Mouse (Mus musculus) CH12.LX (cell line): ENCODE results near the gene Mms19. TPM values are rescaled to one million over a fixed set of nuclear protein-coding genes. Genes with fewer than 3 reads are reported as not detected.

ENCODE experiments used
- DNase-seq: peaks from one replicate; pipeline ENCODE4 v3.0.0-alpha.2; 2013; ENCODE audit errors: extremely low read depth
- H3K27ac ChIP-seq: 2 replicates; pipeline ENCODE4 v1.5.1; 2012; ENCODE audit warnings: low read depth, mild to moderate bottlenecking, control low read depth, moderate library complexity; ENCODE audit not compliant: insufficient read depth
- H3K27me3 ChIP-seq: replicated peaks from 2 replicates; pipeline ENCODE3; 2012; ENCODE audit warnings: inconsistent platforms
- H3K36me3 ChIP-seq, 2 experiments: replicated peaks in 1 of 2; 2 replicates each; pipeline versions ENCODE3 to v1.6.1; 2012; ENCODE audit warnings: inconsistent platforms in 1 of 2, low read length in 1 of 2, mild to moderate bottlenecking in 1 of 2, mixed read lengths in 1 of 2, moderate library complexity in 1 of 2; ENCODE audit not compliant: control insufficient read depth in 1 of 2, insufficient read depth in 1 of 2
- H3K4me1 ChIP-seq, 2 experiments: 2 replicates each; pipeline ENCODE4 v1.6.1; 2012; ENCODE audit warnings: inconsistent platforms in 1 of 2, moderate library complexity in 1 of 2; ENCODE audit not compliant: insufficient read depth in 2 of 2, control insufficient read depth in 1 of 2
- H3K4me2 ChIP-seq: 2 replicates; pipeline ENCODE4 v1.6.1; 2012; ENCODE audit warnings: low read depth, mild to moderate bottlenecking, control low read depth; ENCODE audit not compliant: poor library complexity, insufficient read depth, severe bottlenecking
- H3K4me3 ChIP-seq, 3 experiments: fragments of 150-350 bp in 1 of 3; sonication (generic) in 1 of 3; replicated peaks in 1 of 3; 2 replicates each; pipeline versions ENCODE3 to v1.5.1; 2011 to 2012; ENCODE audit warnings: low read depth in 2 of 3, low read length in 2 of 3, mild to moderate bottlenecking in 2 of 3, moderate library complexity in 2 of 3, control low read depth in 1 of 3, improper control_type of control experiment in 1 of 3, inconsistent platforms in 1 of 3, mixed read lengths in 1 of 3; ENCODE audit not compliant: poor library complexity in 1 of 3
- H3K79me2 ChIP-seq: replicated peaks from 2 replicates; pipeline ENCODE4 v1.6.1; 2012; ENCODE audit warnings: mild to moderate bottlenecking, moderate library complexity; ENCODE audit not compliant: control insufficient read depth, poor library complexity, insufficient read depth, severe bottlenecking; ENCODE audit errors: extremely low read depth
- H3K9ac ChIP-seq: 2 replicates; pipeline ENCODE4 v1.6.1; 2012; ENCODE audit warnings: low read depth, mild to moderate bottlenecking, control low read depth, moderate library complexity; ENCODE audit not compliant: insufficient read depth
- H3K9me3 ChIP-seq: replicated peaks from 2 replicates; pipeline ENCODE3; 2012; ENCODE audit warnings: low read length, inconsistent platforms, mixed read lengths
- BHLHE40 ChIP-seq: IDR thresholded peaks from 2 replicates; pipeline ENCODE4 v1.6.1; 2011; ENCODE audit warnings: mild to moderate bottlenecking, low read depth, low read length, improper control_type of control experiment
- CHD1 ChIP-seq: IDR thresholded peaks from 2 replicates; pipeline ENCODE4 v1.6.1; 2012; ENCODE audit warnings: low read depth, low read length, improper control_type of control experiment, inconsistent platforms
- CHD2 ChIP-seq: IDR thresholded peaks from 2 replicates; pipeline ENCODE4 v1.6.1; 2011; ENCODE audit warnings: low read length, improper control_type of control experiment
- CTCF ChIP-seq, 2 experiments: IDR thresholded peaks in 1 of 2; conservative IDR thresholded peaks in 1 of 2; 2 replicates each; pipeline ENCODE4 v1.5.1; 2011 to 2012; ENCODE audit warnings: low read depth in 2 of 2, low read length in 2 of 2, improper control_type of control experiment in 1 of 2, inconsistent platforms in 1 of 2, mild to moderate bottlenecking in 1 of 2, moderate library complexity in 1 of 2
- E2F4 ChIP-seq: IDR thresholded peaks from 2 replicates; pipeline ENCODE4 v1.6.1; 2011; ENCODE audit warnings: low read depth, low read length, improper control_type of control experiment; ENCODE audit not compliant: insufficient replicate concordance
- ELF1 ChIP-seq: IDR thresholded peaks from 2 replicates; pipeline ENCODE4 v1.6.1; 2014; ENCODE audit warnings: low read depth, mild to moderate bottlenecking, inconsistent platforms, low read length, improper control_type of control experiment
- EP300 ChIP-seq: IDR thresholded peaks from 2 replicates; pipeline ENCODE4 v1.6.1; 2011; ENCODE audit warnings: low read length, improper control_type of control experiment
- ETS1 ChIP-seq: conservative IDR thresholded peaks from 2 replicates; pipeline ENCODE4 v1.6.1; 2012; ENCODE audit warnings: low read depth, mild to moderate bottlenecking, inconsistent platforms, low read length, improper control_type of control experiment, moderate library complexity
- GABPA ChIP-seq: IDR thresholded peaks from 2 replicates; pipeline ENCODE4 v1.6.1; 2012; ENCODE audit warnings: low read depth, low read length, improper control_type of control experiment, inconsistent platforms; ENCODE audit not compliant: insufficient replicate concordance
- HCFC1 ChIP-seq: IDR thresholded peaks from 2 replicates; pipeline ENCODE4 v1.6.1; 2012; ENCODE audit warnings: low read depth, mild to moderate bottlenecking, inconsistent platforms, low read length, improper control_type of control experiment
- IRF4 ChIP-seq: IDR thresholded peaks from 2 replicates; pipeline ENCODE4 v1.6.1; 2014; ENCODE audit warnings: low read depth, mild to moderate bottlenecking, inconsistent platforms, low read length, improper control_type of control experiment
- JUN ChIP-seq: IDR thresholded peaks from 2 replicates; pipeline ENCODE4 v1.6.1; 2011; ENCODE audit warnings: low read depth, mild to moderate bottlenecking, low read length, improper control_type of control experiment, moderate library complexity; ENCODE audit not compliant: insufficient read depth
- JUND ChIP-seq: conservative IDR thresholded peaks from 2 replicates; pipeline ENCODE4 v1.6.1; 2011; ENCODE audit warnings: low read depth, low read length, improper control_type of control experiment
- KAT2A ChIP-seq: IDR thresholded peaks from 2 replicates; pipeline ENCODE4 v1.6.1; 2012; ENCODE audit warnings: low read length, improper control_type of control experiment, inconsistent platforms; ENCODE audit not compliant: insufficient replicate concordance
- MAFK ChIP-seq: IDR thresholded peaks from 2 replicates; pipeline ENCODE4 v1.6.1; 2011; ENCODE audit warnings: low read length, improper control_type of control experiment; ENCODE audit not compliant: insufficient replicate concordance
- MAX ChIP-seq: IDR thresholded peaks from 2 replicates; pipeline ENCODE4 v1.6.1; 2011; ENCODE audit warnings: low read length, improper control_type of control experiment
- MAZ ChIP-seq: IDR thresholded peaks from 2 replicates; pipeline ENCODE4 v1.6.1; 2012; ENCODE audit warnings: low read depth, mild to moderate bottlenecking, inconsistent platforms, low read length, improper control_type of control experiment, moderate library complexity
- MEF2A ChIP-seq: IDR thresholded peaks from 2 replicates; pipeline ENCODE4 v1.6.1; 2014; ENCODE audit warnings: low read depth, mild to moderate bottlenecking, inconsistent platforms, low read length, improper control_type of control experiment, borderline replicate concordance
- MXI1 ChIP-seq: IDR thresholded peaks from 2 replicates; pipeline ENCODE4 v1.6.1; 2011; ENCODE audit warnings: mild to moderate bottlenecking, low read depth, low read length, improper control_type of control experiment
- MYC ChIP-seq: IDR thresholded peaks from 2 replicates; pipeline ENCODE4 v1.6.1; 2011; ENCODE audit warnings: low read depth, mild to moderate bottlenecking, improper control_type of control experiment, low read length
- NELFE ChIP-seq: IDR thresholded peaks from 2 replicates; pipeline ENCODE4 v1.6.1; 2011; ENCODE audit warnings: low read depth, low read length, improper control_type of control experiment
- NRF1 ChIP-seq: IDR thresholded peaks from 2 replicates; pipeline ENCODE4 v1.6.1; 2014; ENCODE audit warnings: low read depth, mild to moderate bottlenecking, inconsistent platforms, low read length, improper control_type of control experiment, moderate library complexity
- PAX5 ChIP-seq: IDR thresholded peaks from 2 replicates; pipeline ENCODE4 v1.6.1; 2012; ENCODE audit warnings: low read length, inconsistent platforms, mixed read lengths
- POLR2A ChIP-seq: IDR thresholded peaks from 2 replicates; pipeline ENCODE4 v1.6.1; 2011; ENCODE audit warnings: low read depth, mild to moderate bottlenecking, improper control_type of control experiment, low read length
- POLR2AphosphoS2 ChIP-seq: IDR thresholded peaks from 2 replicates; pipeline ENCODE4 v1.6.1; 2011; ENCODE audit warnings: low read depth, low read length, improper control_type of control experiment
- RAD21 ChIP-seq: IDR thresholded peaks from 2 replicates; pipeline ENCODE4 v1.6.1; 2011; ENCODE audit warnings: low read depth, mild to moderate bottlenecking, low read length, improper control_type of control experiment, moderate library complexity
- RCOR1 ChIP-seq: conservative IDR thresholded peaks from 2 replicates; pipeline ENCODE4 v1.6.1; 2012; ENCODE audit warnings: low read depth, mild to moderate bottlenecking, inconsistent platforms, low read length, improper control_type of control experiment
- SIN3A ChIP-seq: IDR thresholded peaks from 2 replicates; pipeline ENCODE4 v1.6.1; 2012; ENCODE audit warnings: low read length, improper control_type of control experiment, inconsistent platforms
- SMC3 ChIP-seq: IDR thresholded peaks from 2 replicates; pipeline ENCODE4 v1.6.1; 2011; ENCODE audit warnings: low read depth, low read length, improper control_type of control experiment
- TBP ChIP-seq: conservative IDR thresholded peaks from 2 replicates; pipeline ENCODE4 v1.6.1; 2011; ENCODE audit warnings: low read depth, low read length, improper control_type of control experiment
- TCF12 ChIP-seq: IDR thresholded peaks from 2 replicates; pipeline ENCODE4 v1.6.1; 2014; ENCODE audit warnings: low read depth, mild to moderate bottlenecking, inconsistent platforms, low read length, improper control_type of control experiment
- UBTF ChIP-seq: IDR thresholded peaks from 2 replicates; pipeline ENCODE4 v1.6.1; 2012; ENCODE audit warnings: low read depth, mild to moderate bottlenecking, inconsistent platforms, low read length, improper control_type of control experiment, moderate library complexity
- USF1 ChIP-seq: IDR thresholded peaks from 2 replicates; pipeline ENCODE4 v1.6.1; 2014; ENCODE audit warnings: low read depth, mild to moderate bottlenecking, inconsistent platforms, low read length, improper control_type of control experiment
- USF2 ChIP-seq: conservative IDR thresholded peaks from 2 replicates; pipeline ENCODE4 v1.6.1; 2011; ENCODE audit warnings: low read depth, low read length, improper control_type of control experiment
- ZC3H11A ChIP-seq: IDR thresholded peaks from 2 replicates; pipeline ENCODE4 v1.6.1; 2012; ENCODE audit warnings: low read depth, mild to moderate bottlenecking, inconsistent platforms, low read length, improper control_type of control experiment
- ZKSCAN1 ChIP-seq: IDR thresholded peaks from 2 replicates; pipeline ENCODE4 v1.6.1; 2012; ENCODE audit warnings: low read depth, inconsistent platforms, low read length, improper control_type of control experiment, borderline replicate concordance
- ZMIZ1 ChIP-seq: IDR thresholded peaks from 2 replicates; pipeline ENCODE4 v1.6.1; 2012; ENCODE audit warnings: low read depth, mild to moderate bottlenecking, inconsistent platforms, low read length, improper control_type of control experiment
- ZNF384 ChIP-seq: IDR thresholded peaks from 2 replicates; pipeline ENCODE4 v1.6.1; 2012; ENCODE audit warnings: low read depth, low read length, improper control_type of control experiment, inconsistent platforms
- dilution Hi-C: fragments of 300-500 bp; cut with MboI; formaldehyde crosslinking; loops from 2 replicates; pipeline ENCODE4 v1.14.3; 2020; ENCODE audit warnings: low sequenced_read_pairs; ENCODE audit not compliant: extremely low pct_unique_long_range_greater_than_20kb, extremely low pct_ligation_motif_present
- in situ Hi-C: fragments of 300-500 bp; cut with MboI; formaldehyde crosslinking; loops from 3 replicates; pipeline ENCODE4 v1.14.3; 2019; ENCODE audit warnings: low sequenced_read_pairs, low pct_ligation_motif_present, low pct_unique_long_range_greater_than_20kb, mixed read lengths
- polyA plus RNA-seq: library from polyadenylated mRNA; unstranded; fragments of >175 nt; gene quantifications from 2 replicates; pipeline ENCODE4 v1.2.1, GENCODE M21; 2012; ENCODE audit warnings: low read depth; ENCODE audit not compliant: insufficient read length
- total RNA-seq, 2 experiments: library from RNA; depleted of rRNA; stranded (reverse); fragments of 300-350 nt in 1 of 2; fragments of >200 nt in 1 of 2; gene quantifications; 2 replicates each; pipeline ENCODE4 v1.2.3; 2012 to 2014

Mms19 gene
- total and polyA plus RNA-seq, 3 experiments, result 32.1 to 46.3 (median 43.3) TPM

GRCm38 (mm10) chr19:41895460-41896318 is 85.3 kb downstream of the Mms19 start, which contains the start of gene Rrp12:
Gene Rrp12, minus strand, starts transcription at chr19:41896173.
- H3K27ac ChIP-seq, result peak within 1 kb of the TSS; percentile 20; the same call in 1 of the 2 replicates
- in situ Hi-C loops, result loop anchor here (10.0 kb wide), 1 partner anchor 51 kb away; the partner anchor contains the start of gene Frat2
- peak within 1 kb of the TSS; percentile 86 for H3K4me2 ChIP-seq
- H3K4me1 ChIP-seq, result peaks cover 7 to 34% of the 10 kb centered on the region in 2 experiments
- peaks cover 16 to 30% of the 10 kb centered on the region in 2 experiments for H3K36me3 ChIP-seq
- TF ChIP-seq SIN3A (peak; percentile 100), MXI1 (peak; percentile 100), UBTF (0 out of 2 replicates have a peak, but pooled peaks have one; percentile 40), CHD2 (no peak), EP300 (no peak), JUN (no peak), RAD21 (no peak), MEF2A (no peak), ELF1 (peak; percentile 78), KAT2A (0 out of 2 replicates have a peak, but pooled peaks have one; percentile 12), ZC3H11A (no peak), NELFE (peak; percentile 76), BHLHE40 (no peak), USF1 (peak; percentile 28; the same call in 1 of the 2 replicates), CHD1 (no peak), TBP (peak; percentile 82), PAX5 (no peak), ZKSCAN1 (no peak), IRF4 (0 out of 2 replicates have a peak, but pooled peaks have one; percentile 13), SMC3 (no peak), RCOR1 (no peak), HCFC1 (peak; percentile 83), MYC (peak; percentile 99), NRF1 (0 out of 2 replicates have a peak, but pooled peaks have one; percentile 22), TCF12 (0 out of 2 replicates have a peak, but pooled peaks have one; percentile 18), MAX (peak; percentile 99), JUND (peak; percentile 37; the same call in 1 of the 2 replicates), POLR2AphosphoS2 (no peak; the same call in 1 of the 2 replicates), ZMIZ1 (peak; percentile 57; the same call in 1 of the 2 replicates), MAFK (no peak), USF2 (no peak), CTCF (conservative IDR thresholded peaks at IDR 0.05 in 1 of 2, IDR thresholded peaks at IDR 0.05 in 1 of 2; ENCODE audit: low read depth in 2 of 2, low read length in 2 of 2) (no peak), MAZ (peak; percentile 42; the same call in 1 of the 2 replicates), ETS1 (no peak), GABPA (no peak), E2F4 (no peak), POLR2A (peak; percentile 87), ZNF384 (no peak)
- H3K4me3 ChIP-seq, result peak within 1 kb of the TSS; percentile 82 to 93 (median 90)
- peak; percentile 95 for DNase-seq
- peak within 1 kb of the TSS; percentile 64 for H3K9ac ChIP-seq
- no peaks in the 10 kb centered on the region for H3K27me3 ChIP-seq
- peaks cover 19% of the 10 kb centered on the region for H3K79me2 ChIP-seq
- no peaks in the 10 kb centered on the region for H3K9me3 ChIP-seq
- dilution Hi-C loops, result no loop called here
